Mouse (Mus musculus) heart, embryonic 10.5 days (tissue): ENCODE measurements around the gene Cotl1. TPM values are rescaled to one million over a fixed set of nuclear protein-coding genes. Genes with fewer than 3 reads are reported as not detected.

Experiments used
- DNase-seq: peaks from one replicate; pipeline ENCODE4 v3.0.0-alpha.2; 2017; ENCODE audit warnings: low spot score
- H3K27ac ChIP-seq: fragments of 300-500 bp; sonication (generic); 2 replicates; pipeline ENCODE4 v1.5.1; 2016; ENCODE audit warnings: mild to moderate bottlenecking
- H3K27me3 ChIP-seq: fragments of 300-500 bp; sonication (generic); 2 replicates; pipeline ENCODE4 v1.6.1; 2016; ENCODE audit warnings: mild to moderate bottlenecking; ENCODE audit not compliant: poor library complexity, insufficient read depth, severe bottlenecking
- H3K36me3 ChIP-seq: fragments of 300-500 bp; sonication (generic); 2 replicates; pipeline ENCODE4 v1.6.1; 2016; ENCODE audit warnings: mild to moderate bottlenecking, moderate library complexity
- H3K4me1 ChIP-seq: fragments of 300-500 bp; sonication (generic); 2 replicates; pipeline ENCODE4 v1.6.1; 2016; ENCODE audit warnings: mild to moderate bottlenecking
- H3K4me3 ChIP-seq: fragments of 300-500 bp; sonication (generic); 2 replicates; pipeline ENCODE4 v1.5.1; 2016; ENCODE audit warnings: mild to moderate bottlenecking, moderate library complexity
- H3K9me3 ChIP-seq: fragments of 300-500 bp; sonication (generic); 2 replicates; pipeline ENCODE4 v1.6.1; 2016; ENCODE audit warnings: mild to moderate bottlenecking, moderate library complexity
- WGBS: fragments of 180-500 bp; shearing (Covaris S2); methylation state at CpG from one replicate; pipeline ENCODE4 v1.1.7; 2016; 5-methylcytosine and 5-hydroxymethylcytosine counted together
- polyA plus RNA-seq: library from polyadenylated mRNA; unstranded; fragments of >200 nt; fragmentation: Nextera tagmentation; extraction: Ambion mirVana; gene quantifications from 2 replicates; pipeline ENCODE4 v1.2.1, GENCODE M21; 2016

Cotl1 gene
- polyA plus RNA-seq, 1 experiment from 2014 or later = 55.7 TPM

GRCm38 (mm10) chr8:119825950-119826730 lies 14.2 kb downstream of the Cotl1 start:
- no peak for DNase-seq
- no peak overlapping the region for H3K4me3 ChIP-seq
- H3K27ac ChIP-seq = peak overlapping the region; percentile 63
- H3K4me1 ChIP-seq = peaks cover 62% of the 10 kb centered on the region
- 64% methylated on average over 19 of the region's 19 CpGs for WGBS
- no peaks in the 10 kb centered on the region for H3K27me3 ChIP-seq
- H3K9me3 ChIP-seq = no peaks in the 10 kb centered on the region
- H3K36me3 ChIP-seq = peaks cover 14% of the 10 kb centered on the region

- DNase-seq = no peak
- Histone ChIP-seq H3K9me3 (no peaks in the 10 kb centered on the region), H3K4me1 (peaks cover 49% of the 10 kb centered on the region), H3K4me3 (no peak overlapping the region), H3K36me3 (peaks cover 27% of the 10 kb centered on the region), H3K27ac (peak overlapping the region; percentile 37; the same call in 1 of the 2 replicates), H3K27me3 (no peaks in the 10 kb centered on the region)
- WGBS = 76% methylated on average over 11 of the region's 11 CpGs
These were observed 15.5 kb downstream of the Cotl1 start for GRCm38 (mm10) chr8:119824809-119825273.

- H3K36me3 ChIP-seq = peaks cover 30% of the 10 kb centered on the region
- no peak for DNase-seq
- no peaks in the 10 kb centered on the region for H3K27me3 ChIP-seq
- 66% methylated on average over 4 of the region's 4 CpGs for WGBS
- H3K27ac ChIP-seq = no peak overlapping the region
- H3K4me3 ChIP-seq = no peak overlapping the region
- H3K9me3 ChIP-seq = no peaks in the 10 kb centered on the region
- peaks cover 42% of the 10 kb centered on the region for H3K4me1 ChIP-seq
These were observed 16.2 kb downstream of the Cotl1 start for GRCm38 (mm10) chr8:119824100-119824499.

GRCm38 (mm10) chr8:119823278-119823677 lies 17.1 kb downstream of the Cotl1 start:
- H3K36me3 ChIP-seq = peaks cover 30% of the 10 kb centered on the region
- H3K4me1 ChIP-seq = peaks cover 34% of the 10 kb centered on the region
- no peak for DNase-seq
- no peak overlapping the region for H3K4me3 ChIP-seq
- no peaks in the 10 kb centered on the region for H3K9me3 ChIP-seq
- H3K27ac ChIP-seq = no peak overlapping the region
- 93% methylated on average over 9 of the region's 9 CpGs for WGBS
- no peaks in the 10 kb centered on the region for H3K27me3 ChIP-seq

GRCm38 (mm10) chr8:119821691-119822090 lies 18.7 kb downstream of the Cotl1 start:
- Histone ChIP-seq H3K36me3 (peaks cover 30% of the 10 kb centered on the region), H3K4me3 (no peak overlapping the region), H3K27ac (no peak overlapping the region), H3K27me3 (no peaks in the 10 kb centered on the region), H3K9me3 (no peaks in the 10 kb centered on the region), H3K4me1 (peaks cover 29% of the 10 kb centered on the region)
- no peak for DNase-seq
- 88% methylated on average over 6 of the region's 6 CpGs for WGBS

GRCm38 (mm10) chr8:119819976-119820375 lies 20.4 kb downstream of the Cotl1 start:
- Histone ChIP-seq H3K4me3 (no peak overlapping the region), H3K4me1 (peaks cover 23% of the 10 kb centered on the region; the same call in 1 of the 2 replicates), H3K27me3 (no peaks in the 10 kb centered on the region), H3K27ac (no peak overlapping the region), H3K36me3 (peaks cover 39% of the 10 kb centered on the region), H3K9me3 (no peaks in the 10 kb centered on the region)
- 87% methylated on average over 8 of the region's 8 CpGs for WGBS
- DNase-seq = no peak

- 71% methylated on average over 7 of the region's 7 CpGs for WGBS
- no peak overlapping the region for H3K27ac ChIP-seq
These were observed 21.0 kb downstream of the Cotl1 start for GRCm38 (mm10) chr8:119819316-119819715.

GRCm38 (mm10) chr8:119817446-119817845 lies 22.9 kb downstream of the Cotl1 start:
- no peak for DNase-seq
- H3K36me3 ChIP-seq = peaks cover 38% of the 10 kb centered on the region
- H3K4me3 ChIP-seq = no peak overlapping the region
- no peak overlapping the region for H3K27ac ChIP-seq
- WGBS = 49% methylated on average over 12 of the region's 12 CpGs
- H3K9me3 ChIP-seq = no peaks in the 10 kb centered on the region
- H3K4me1 ChIP-seq = peaks cover 38% of the 10 kb centered on the region
- H3K27me3 ChIP-seq = no peaks in the 10 kb centered on the region

More at GRCm38 (mm10) chr8:119819316-119819715, 21.0 kb downstream of the Cotl1 start:
- peaks cover 23% of the 10 kb centered on the region for H3K4me1 ChIP-seq
- H3K9me3 ChIP-seq = no peaks in the 10 kb centered on the region
- H3K36me3 ChIP-seq = peaks cover 42% of the 10 kb centered on the region
- H3K4me3 ChIP-seq = no peak overlapping the region
- DNase-seq = no peak
- no peaks in the 10 kb centered on the region for H3K27me3 ChIP-seq

- Histone ChIP-seq H3K27ac (no peak overlapping the region), H3K36me3 (peaks cover 28% of the 10 kb centered on the region), H3K4me3 (no peak overlapping the region), H3K4me1 (peaks cover 46% of the 10 kb centered on the region), H3K27me3 (no peaks in the 10 kb centered on the region), H3K9me3 (no peaks in the 10 kb centered on the region)
- WGBS = 83% methylated on average over 6 of the region's 6 CpGs
- DNase-seq = no peak
These were observed 24.1 kb downstream of the Cotl1 start for GRCm38 (mm10) chr8:119816219-119816618.

- DNase-seq = no peak
- H3K27me3 ChIP-seq = no peaks in the 10 kb centered on the region
- H3K4me3 ChIP-seq = no peak overlapping the region
- peaks cover 56% of the 10 kb centered on the region for H3K4me1 ChIP-seq
- H3K9me3 ChIP-seq = no peaks in the 10 kb centered on the region
- 66% methylated on average over 12 of the region's 12 CpGs for WGBS
- peak overlapping the region; percentile 65; the same call in 1 of the 2 replicates for H3K27ac ChIP-seq
- H3K36me3 ChIP-seq = peaks cover 28% of the 10 kb centered on the region; the same call in 1 of the 2 replicates
These were observed 27.5 kb downstream of the Cotl1 start for GRCm38 (mm10) chr8:119812650-119813431.

GRCm38 (mm10) chr8:119811925-119812324 lies 28.4 kb downstream of the Cotl1 start:
- Histone ChIP-seq H3K4me3 (no peak overlapping the region), H3K27ac (peak overlapping the region; percentile 37; the same call in 1 of the 2 replicates), H3K9me3 (no peaks in the 10 kb centered on the region), H3K4me1 (peaks cover 48% of the 10 kb centered on the region), H3K36me3 (peaks cover 28% of the 10 kb centered on the region; the same call in 1 of the 2 replicates), H3K27me3 (0 out of 2 replicates have a peak, but pooled peaks cover under 1% of the 10 kb centered on the region)
- DNase-seq = no peak
- WGBS = 60% methylated on average over 6 of the region's 6 CpGs

- no peak for DNase-seq
- 84% methylated on average over 14 of the region's 14 CpGs for WGBS
- no peaks in the 10 kb centered on the region for H3K9me3 ChIP-seq
- H3K4me3 ChIP-seq = no peak overlapping the region
- H3K27ac ChIP-seq = no peak overlapping the region
- H3K27me3 ChIP-seq = 0 out of 2 replicates have a peak, but pooled peaks cover 8% of the 10 kb centered on the region
- H3K36me3 ChIP-seq = peaks cover 28% of the 10 kb centered on the region; the same call in 1 of the 2 replicates
- peaks cover 46% of the 10 kb centered on the region for H3K4me1 ChIP-seq
These were observed 29.3 kb downstream of the Cotl1 start for GRCm38 (mm10) chr8:119810953-119811499.
